Mouse (Mus musculus) kidney, adult 18-20 months (tissue): ENCODE results near the gene Serpinb6a.
"Not testable (repeated sequence)": the region's sequence is repeated elsewhere in the genome, so short reads cannot be mapped to it uniquely, and the experiment has no call there.

Experiments used
- DNase-seq: peaks from one replicate; pipeline ENCODE4 v3.0.0; 2021

The Serpinb6a gene

GRCm38 (mm10) chr13:33966574-33966973 lies 36.0 kb downstream of the Serpinb6a start:
- no peak for DNase-seq

GRCm38 (mm10) chr13:33966025-33966412 lies 36.6 kb downstream of the Serpinb6a start:
- no peak for DNase-seq

- no peak for DNase-seq
Observed at GRCm38 (mm10) chr13:33965056-33966024, 37.3 kb downstream of the Serpinb6a start.

- peak; percentile 85 for DNase-seq
Observed at GRCm38 (mm10) chr13:33964206-33965046, 38.2 kb downstream of the Serpinb6a start, which contains the start of gene Nqo2. TSS of gene Nqo2 (plus strand) at chr13:33964687.

GRCm38 (mm10) chr13:33959771-33960170 lies 42.8 kb downstream of the Serpinb6a start:
- no peak for DNase-seq

- no peak for DNase-seq
Observed at GRCm38 (mm10) chr13:33956571-33957421, 45.8 kb downstream of the Serpinb6a start.

- no peak for DNase-seq
Observed at GRCm38 (mm10) chr13:33952947-33953346, 49.6 kb downstream of the Serpinb6a start.

- no peak for DNase-seq
Observed at GRCm38 (mm10) chr13:33952075-33952449, 50.5 kb downstream of the Serpinb6a start.

- DNase-seq = no peak
Observed at GRCm38 (mm10) chr13:33951308-33952074, 51.1 kb downstream of the Serpinb6a start.

- DNase-seq = peak; percentile 21
Observed at GRCm38 (mm10) chr13:33942212-33942779, 60.3 kb downstream of the Serpinb6a start.

- DNase-seq = no peak
Observed at GRCm38 (mm10) chr13:33941288-33941808, 61.2 kb downstream of the Serpinb6a start.

GRCm38 (mm10) chr13:33937587-33937986 lies 65.0 kb downstream of the Serpinb6a start:
- DNase-seq = not testable (repeated sequence)

GRCm38 (mm10) chr13:33937151-33937550 lies 65.4 kb downstream of the Serpinb6a start:
- DNase-seq = no peak

- DNase-seq = peak; percentile 71
Observed at GRCm38 (mm10) chr13:33935465-33936181, 67.0 kb downstream of the Serpinb6a start.

GRCm38 (mm10) chr13:33934743-33935142 lies 67.9 kb downstream of the Serpinb6a start:
- DNase-seq = no peak

- DNase-seq = no peak
Observed at GRCm38 (mm10) chr13:33930912-33931311, 71.7 kb downstream of the Serpinb6a start.

GRCm38 (mm10) chr13:33930281-33930680 lies 72.3 kb downstream of the Serpinb6a start:
- no peak for DNase-seq

- DNase-seq = no peak
Observed at GRCm38 (mm10) chr13:33921699-33922098, 80.9 kb downstream of the Serpinb6a start.

GRCm38 (mm10) chr13:33921041-33921440 lies 81.6 kb downstream of the Serpinb6a start:
- no peak for DNase-seq

GRCm38 (mm10) chr13:33906821-33907220 lies 95.8 kb downstream of the Serpinb6a start:
- no peak for DNase-seq
